Mouse (Mus musculus) B cell, adult 62 days (primary cell): Measurements from ENCODE around the gene Sec22a. TPM values are rescaled to one million over a fixed set of nuclear protein-coding genes. Genes with fewer than 3 reads are reported as not detected.

Experiments used
- total RNA-seq: library from RNA; stranded (reverse); gene quantifications from 4 replicates; pipeline ENCODE4 v1.2.4, GENCODE M21; 2023

Gene Sec22a
- 5.8 to 10.0 TPM (median 7.0 TPM) in 4 replicates for total RNA-seq

DNA sequence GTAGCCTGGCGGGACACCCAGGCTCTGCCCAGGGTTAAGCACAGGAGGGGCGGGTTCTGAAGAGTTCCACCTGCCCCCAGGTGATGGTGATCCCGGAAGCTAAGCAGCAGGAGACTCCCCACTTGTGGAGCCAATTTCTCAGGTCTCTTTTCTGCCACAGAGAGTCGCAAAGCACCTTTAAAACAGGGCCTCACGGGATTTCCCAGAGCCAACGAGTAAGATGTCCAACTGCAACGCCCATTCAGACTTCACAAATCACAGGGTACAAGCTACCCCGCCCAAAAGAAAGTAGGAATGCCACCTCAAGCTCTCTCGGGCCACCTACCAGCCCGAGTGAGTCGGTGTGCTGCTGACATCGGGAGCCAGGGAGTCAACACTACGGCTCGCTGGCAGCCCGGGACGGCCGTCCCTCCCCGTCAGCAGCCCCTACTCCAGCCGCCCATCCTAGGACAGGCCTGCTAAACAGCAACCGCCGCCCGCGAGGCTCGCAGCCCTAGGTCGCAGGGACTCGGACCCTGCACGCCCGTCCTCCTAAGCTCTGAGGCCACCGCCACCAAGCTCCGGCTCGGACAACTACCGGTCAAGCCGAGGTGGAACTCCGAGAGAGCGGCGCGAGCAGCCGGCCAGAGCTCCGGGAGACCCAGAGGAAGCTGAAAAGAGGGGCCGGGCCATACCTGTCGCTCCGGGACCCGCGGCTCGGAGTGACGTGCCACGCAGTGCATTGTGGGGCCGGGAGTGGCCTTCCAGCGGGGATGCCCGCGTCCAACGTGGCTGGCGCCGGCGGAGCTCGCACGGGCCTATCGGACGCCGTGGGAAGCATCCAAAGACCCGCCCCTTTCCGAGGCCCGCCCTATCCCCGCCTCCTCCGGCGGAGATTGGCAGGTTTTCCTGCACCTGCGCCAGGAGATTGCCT, at the start of gene Sec22a:
Gene Sec22a (minus strand): TSS at position 769 of the 913 bp plus-strand sequence.

Other genes with a start within 250 kb of the Sec22a start
- not detected in 4 replicates for gene Adcy5, start 209.0 kb downstream of the Sec22a start, total RNA-seq
- not detected in 4 replicates for gene Pdia5, start 127.0 kb upstream of the Sec22a start, total RNA-seq
- not detected in 4 replicates for gene Sema5b, start 177.2 kb upstream of the Sec22a start, total RNA-seq